Mouse (Mus musculus) heart, adult 2 months (tissue): ENCODE data around the gene Cdpf1. TPM values are rescaled to one million over a fixed set of nuclear protein-coding genes. Genes with fewer than 3 reads are reported as not detected.

ENCODE experiments used
- DNase-seq, 2 experiments: peaks; one replicate each; pipeline ENCODE4 v3.0.0; 2021
- H3K27ac ChIP-seq: fragments of 200-600 bp; 2 replicates; pipeline ENCODE4 v1.8.1; 2022
- H3K27me3 ChIP-seq: fragments of 200-500 bp; 2 replicates; pipeline ENCODE4 v1.6.1; 2012; ENCODE audit warnings: mild to moderate bottlenecking, low read length, inconsistent platforms, mixed read lengths; ENCODE audit not compliant: control insufficient read depth, insufficient read depth
- H3K36me3 ChIP-seq: fragments of 200-500 bp; 2 replicates; pipeline ENCODE4 v1.6.1; 2012; ENCODE audit warnings: low read length, inconsistent platforms; ENCODE audit not compliant: control insufficient read depth, insufficient read depth
- H3K4me1 ChIP-seq: fragments of 200-500 bp; 2 replicates; pipeline ENCODE4 v1.6.1; 2011; ENCODE audit warnings: low read length; ENCODE audit not compliant: control insufficient read depth, insufficient read depth
- H3K4me3 ChIP-seq: fragments of 200-600 bp; 2 replicates; pipeline ENCODE4 v1.8.1; 2022
- H3K79me2 ChIP-seq: fragments of 200-500 bp; replicated peaks from 2 replicates; pipeline ENCODE4 v1.6.1; 2012; ENCODE audit warnings: mild to moderate bottlenecking, inconsistent platforms, low read length, moderate library complexity, mixed read lengths; ENCODE audit not compliant: control insufficient read depth, insufficient read depth
- H3K9ac ChIP-seq: fragments of 200-500 bp; 2 replicates; pipeline ENCODE4 v1.6.1; 2012; ENCODE audit warnings: low read depth, mild to moderate bottlenecking, control low read depth, inconsistent platforms, low read length, mixed read lengths
- CTCF ChIP-seq: fragments of 200-600 bp; IDR thresholded peaks from 2 replicates; pipeline ENCODE4 v1.8.1; 2022; ENCODE audit warnings: antibody characterized with exemption, mild to moderate bottlenecking, moderate library complexity
- EP300 ChIP-seq: fragments of 200-500 bp; IDR thresholded peaks from 2 replicates; pipeline ENCODE4 v1.6.1; 2011; ENCODE audit warnings: low read depth, low read length, control low read depth; ENCODE audit not compliant: insufficient read depth
- POLR2A ChIP-seq: fragments of 200-500 bp; IDR thresholded peaks from 2 replicates; pipeline ENCODE4 v1.6.1; 2011; ENCODE audit warnings: mild to moderate bottlenecking, low read depth, low read length, control low read depth; ENCODE audit not compliant: insufficient read depth
- WGBS: fragments of 180-500 bp; shearing (Covaris S2); methylation state at CpG from one replicate; pipeline ENCODE4 v1.1.7; 2018; 5-methylcytosine and 5-hydroxymethylcytosine counted together
- intact Hi-C: fragments of 180-260 bp; cut with DNase I; formaldehyde crosslinking; loops from one replicate; pipeline ENCODE4 v1.15.1; 2025
- polyA plus RNA-seq: library from polyadenylated mRNA; depleted of rRNA; stranded (reverse); fragments of >200 nt; gene quantifications from 2 replicates; pipeline ENCODE4 v1.2.3, GENCODE M21; 2012
- total RNA-seq, 2 experiments: library from RNA; stranded (reverse); gene quantifications; 2 replicates each; pipeline ENCODE4 v1.2.3; 2021

Gene Cdpf1
- total and polyA plus RNA-seq, 3 experiments: 31.6 to 42.6 (median 37.3) TPM

GRCm38 (mm10) chr15:85776771-85777170, 34.7 kb downstream of the Cdpf1 start:
- WGBS: 42% methylated on average over 5 of the region's 5 CpGs
- intact Hi-C loops: loop anchor here (5.0 kb wide), 1 partner anchor 39 kb away; no protein-coding TSS in a partner anchor
- DNase-seq: peak in 1 of 2 experiments; percentile 21

GRCm38 (mm10) chr15:85776241-85776640, 35.3 kb downstream of the Cdpf1 start:
- peak overlapping the region; percentile 20; the same call in 1 of the 2 replicates for H3K27ac ChIP-seq
- no peak for DNase-seq
- H3K4me3 ChIP-seq: no peak overlapping the region
- H3K9ac ChIP-seq: no peak overlapping the region
- WGBS: 65% methylated on average over 2 of the region's 2 CpGs
- peaks cover 4% of the 10 kb centered on the region; the same call in 1 of the 2 replicates for H3K4me1 ChIP-seq
- no peaks in the 10 kb centered on the region for H3K36me3 ChIP-seq
- no peak for TF ChIP-seq CTCF
- TF ChIP-seq POLR2A: no peak
- no peak for TF ChIP-seq EP300
- intact Hi-C loops: loop anchor here (5.0 kb wide), 1 partner anchor 39 kb away; no protein-coding TSS in a partner anchor
- H3K79me2 ChIP-seq: no peaks in the 10 kb centered on the region
- no peaks in the 10 kb centered on the region for H3K27me3 ChIP-seq

More at GRCm38 (mm10) chr15:85776771-85777170, 34.7 kb downstream of the Cdpf1 start:
- Histone ChIP-seq H3K4me3 (no peak overlapping the region), H3K36me3 (no peaks in the 10 kb centered on the region), H3K4me1 (peaks cover 4% of the 10 kb centered on the region; the same call in 1 of the 2 replicates), H3K27ac (peak overlapping the region; percentile 20), H3K9ac (no peak overlapping the region), H3K27me3 (no peaks in the 10 kb centered on the region), H3K79me2 (no peaks in the 10 kb centered on the region)
- TF ChIP-seq POLR2A: no peak
- TF ChIP-seq EP300: 0 out of 2 replicates have a peak, but pooled peaks have one; percentile 65

- no peaks in the 10 kb centered on the region for H3K27me3 ChIP-seq
- no peaks in the 10 kb centered on the region; the same call in 1 of the 2 replicates for H3K36me3 ChIP-seq
- 76% methylated on average over 7 of the region's 7 CpGs for WGBS
- no peak overlapping the region for H3K9ac ChIP-seq
- peak in 1 of 2 experiments; percentile 14 for DNase-seq
- H3K27ac ChIP-seq: no peak overlapping the region
- H3K4me3 ChIP-seq: no peak overlapping the region
- TF ChIP-seq POLR2A (no peak), CTCF (no peak), EP300 (no peak)
- H3K4me1 ChIP-seq: peaks cover 4% of the 10 kb centered on the region; the same call in 1 of the 2 replicates
- 0 out of 2 replicates have a peak, but pooled peaks cover 1% of the 10 kb centered on the region for H3K79me2 ChIP-seq
- intact Hi-C loops: loop anchor here (5.0 kb wide), 1 partner anchor 38 kb away; no protein-coding TSS in a partner anchor
Observed at GRCm38 (mm10) chr15:85775001-85775400, 36.5 kb downstream of the Cdpf1 start.

- Histone ChIP-seq H3K27me3 (no peaks in the 10 kb centered on the region), H3K27ac (no peak overlapping the region; the same call in 1 of the 2 replicates), H3K79me2 (0 out of 2 replicates have a peak, but pooled peaks cover 1% of the 10 kb centered on the region), H3K4me3 (no peak overlapping the region), H3K36me3 (no peaks in the 10 kb centered on the region; the same call in 1 of the 2 replicates), H3K4me1 (peaks cover 5% of the 10 kb centered on the region; the same call in 1 of the 2 replicates), H3K9ac (no peak overlapping the region)
- 44% methylated on average over 9 of the region's 9 CpGs for WGBS
- intact Hi-C loops: no loop called here
- peak in 1 of 2 experiments; percentile 16 for DNase-seq
- TF ChIP-seq POLR2A: no peak
- TF ChIP-seq EP300: no peak
- no peak for TF ChIP-seq CTCF
Observed at GRCm38 (mm10) chr15:85774419-85774818, 37.1 kb downstream of the Cdpf1 start.

- 0 out of 2 replicates have a peak, but pooled peaks have one; percentile 17 for TF ChIP-seq CTCF
- no peak for TF ChIP-seq EP300
- Histone ChIP-seq H3K27me3 (no peaks in the 10 kb centered on the region), H3K36me3 (no peaks in the 10 kb centered on the region; the same call in 1 of the 2 replicates), H3K9ac (no peak overlapping the region), H3K79me2 (0 out of 2 replicates have a peak, but pooled peaks cover 1% of the 10 kb centered on the region), H3K4me1 (peaks cover 5% of the 10 kb centered on the region; the same call in 1 of the 2 replicates), H3K27ac (no peak overlapping the region), H3K4me3 (no peak overlapping the region)
- no peak for DNase-seq
- 68% methylated on average over 11 of the region's 11 CpGs for WGBS
- intact Hi-C loops: no loop called here
Observed at GRCm38 (mm10) chr15:85772146-85772740, 39.3 kb downstream of the Cdpf1 start.
